Mouse (Mus musculus) liver, embryonic 16.5 days (tissue): Measurements from ENCODE around the gene Dis3l. TPM values are rescaled to one million over a fixed set of nuclear protein-coding genes. Genes with fewer than 3 reads are reported as not detected.

Source experiments
- ATAC-seq: fragments of 200-750 bp; cut with Nextera tagmentation; 2 replicates; pipeline ENCODE4 v1.8.0; 2017; ENCODE audit warnings: low read depth, mild to moderate bottlenecking, moderate number of reproducible peaks, moderate library complexity
- H3K27ac ChIP-seq: fragments of 300-500 bp; sonication (generic); 2 replicates; pipeline ENCODE4 v1.5.1; 2014; ENCODE audit warnings: mild to moderate bottlenecking, low read length
- H3K27me3 ChIP-seq: fragments of 300-500 bp; sonication (generic); 2 replicates; pipeline ENCODE4 v1.6.1; 2014; ENCODE audit warnings: low read depth, low read length, mixed read lengths; ENCODE audit not compliant: control insufficient read depth, insufficient read depth
- H3K36me3 ChIP-seq: fragments of 300-500 bp; sonication (generic); 2 replicates; pipeline ENCODE4 v1.6.1; 2014; ENCODE audit warnings: mild to moderate bottlenecking; ENCODE audit not compliant: control insufficient read depth, insufficient read depth
- H3K4me1 ChIP-seq: fragments of 300-500 bp; sonication (generic); 2 replicates; pipeline ENCODE4 v1.6.1; 2014; ENCODE audit warnings: low read depth, low read length, mixed read lengths; ENCODE audit not compliant: control insufficient read depth
- H3K4me2 ChIP-seq: fragments of 300-500 bp; sonication (generic); 2 replicates; pipeline ENCODE4 v1.6.1; 2014; ENCODE audit warnings: low read depth, low read length, mixed read lengths
- H3K4me3 ChIP-seq: fragments of 300-500 bp; sonication (generic); 2 replicates; pipeline ENCODE4 v1.5.1; 2014; ENCODE audit warnings: low read depth, mild to moderate bottlenecking, low read length
- H3K9ac ChIP-seq: fragments of 300-500 bp; sonication (generic); 2 replicates; pipeline ENCODE4 v1.6.1; 2014; ENCODE audit warnings: low read depth, low read length
- H3K9me3 ChIP-seq: fragments of 300-500 bp; sonication (generic); replicated peaks from 2 replicates; pipeline ENCODE4 v1.6.1; 2016; ENCODE audit warnings: low read length; ENCODE audit not compliant: control insufficient read depth
- WGBS: fragments of 180-500 bp; shearing (Covaris S2); extraction: QIAGEN DNeasy Blood & Tissue Kit; methylation state at CpG from one replicate; pipeline ENCODE4 v1.1.7; 2014; ENCODE audit not compliant: insufficient replicate concordance; 5-methylcytosine and 5-hydroxymethylcytosine counted together
- polyA plus RNA-seq: library from polyadenylated mRNA; unstranded; fragments of >200 nt; fragmentation: Nextera tagmentation; extraction: Ambion mirVana; gene quantifications from 2 replicates; pipeline ENCODE4 v1.2.1, GENCODE M21; 2015

The Dis3l gene
- polyA plus RNA-seq = 7.6 and 8.0 TPM in 2 replicates

GRCm38 (mm10) chr9:64341254-64341566 lies at the start of gene Dis3l:
TSS of gene Dis3l (minus strand) at chr9:64341288.
- ATAC-seq = no peak
- peaks cover 8% of the 10 kb centered on the region for H3K4me1 ChIP-seq
- H3K36me3 ChIP-seq = peaks cover 2% of the 10 kb centered on the region; the same call in 1 of the 2 replicates
- H3K4me3 ChIP-seq = peak within 1 kb of the TSS; percentile 78
- H3K27me3 ChIP-seq = no peaks in the 10 kb centered on the region
- WGBS = 7% methylated on average over 16 of the region's 16 CpGs
- peak within 1 kb of the TSS; percentile 95 for H3K27ac ChIP-seq
- peak within 1 kb of the TSS; percentile 91 for H3K9ac ChIP-seq
- no peaks in the 10 kb centered on the region for H3K9me3 ChIP-seq
- peak within 1 kb of the TSS; percentile 92 for H3K4me2 ChIP-seq

GRCm38 (mm10) chr9:64389576-64390292 lies 48.6 kb upstream of the Dis3l start:
- no peaks in the 10 kb centered on the region for H3K9me3 ChIP-seq
- H3K27me3 ChIP-seq = peaks cover 44% of the 10 kb centered on the region
- 54% methylated on average over 7 of the region's 7 CpGs for WGBS
- H3K9ac ChIP-seq = no peak overlapping the region
- ATAC-seq = no peak
- no peak overlapping the region for H3K4me2 ChIP-seq
- H3K27ac ChIP-seq = no peak overlapping the region
- no peaks in the 10 kb centered on the region for H3K36me3 ChIP-seq
- no peak overlapping the region for H3K4me3 ChIP-seq
- peaks cover 3% of the 10 kb centered on the region for H3K4me1 ChIP-seq

DNA sequence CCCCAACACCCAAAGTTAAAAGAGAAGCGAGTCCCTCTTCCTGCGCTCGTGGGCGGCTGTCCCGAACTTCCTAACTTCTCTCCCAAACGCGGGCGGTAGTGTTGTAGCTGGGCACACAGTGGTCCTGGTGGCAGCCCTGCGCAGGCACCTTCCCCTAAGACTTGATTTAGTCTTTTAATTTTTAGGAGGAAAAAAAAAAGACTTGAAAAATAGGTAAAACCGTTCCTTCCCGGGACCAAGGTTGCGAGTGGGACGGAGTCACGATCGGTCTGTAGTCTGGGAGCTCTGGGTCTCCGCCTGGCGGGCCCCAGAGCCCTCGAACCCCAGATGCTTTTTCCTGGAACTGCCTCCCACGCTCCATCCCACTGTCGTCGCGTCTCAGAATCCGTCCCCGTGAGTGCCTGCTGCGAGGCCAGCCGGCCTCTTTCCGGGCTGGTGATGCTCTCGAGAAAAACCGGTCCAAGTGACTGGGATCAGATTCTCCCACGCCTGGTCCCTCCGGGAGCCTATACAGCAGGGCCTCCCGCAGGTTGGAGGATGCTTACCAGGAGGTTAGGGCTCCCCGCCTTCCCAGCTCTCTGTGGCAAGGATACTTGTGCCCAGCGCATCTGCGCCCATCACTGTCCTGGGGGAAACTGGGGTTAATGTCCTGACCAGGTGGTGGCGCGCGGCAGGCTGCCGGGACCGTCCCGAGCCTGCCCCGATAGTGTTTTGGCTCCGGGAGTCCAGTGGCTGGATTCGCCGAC lies 45.6 kb upstream of the Dis3l start:
- Histone ChIP-seq H3K9me3 (no peaks in the 10 kb centered on the region), H3K36me3 (no peaks in the 10 kb centered on the region), H3K27ac (no peak overlapping the region), H3K4me3 (no peak overlapping the region; the same call in 1 of the 2 replicates), H3K27me3 (peaks cover 63% of the 10 kb centered on the region), H3K4me1 (peaks cover 3% of the 10 kb centered on the region), H3K9ac (no peak overlapping the region), H3K4me2 (peak overlapping the region; percentile 47)
- no peak for ATAC-seq
- 3% methylated on average over 45 of the region's 45 CpGs for WGBS

GRCm38 (mm10) chr9:64385511-64386465 lies 44.7 kb upstream of the Dis3l start, which contains the start of gene Megf11:
TSS of gene Megf11 (plus strand) at chr9:64385626.
- ATAC-seq = no peak
- WGBS = 1% methylated on average over 86 of the region's 93 CpGs

GRCm38 (mm10) chr9:64383021-64383788 lies 42.1 kb upstream of the Dis3l start:
- Histone ChIP-seq H3K4me3 (no peak overlapping the region), H3K27me3 (peaks cover 54% of the 10 kb centered on the region), H3K27ac (no peak overlapping the region), H3K36me3 (no peaks in the 10 kb centered on the region), H3K4me2 (no peak overlapping the region), H3K4me1 (peaks cover 3% of the 10 kb centered on the region), H3K9me3 (no peaks in the 10 kb centered on the region), H3K9ac (no peak overlapping the region)
- WGBS = 46% methylated on average over 10 of the region's 10 CpGs
- no peak for ATAC-seq

More at GRCm38 (mm10) chr9:64385511-64386465, 44.7 kb upstream of the Dis3l start, which contains the start of gene Megf11:
- H3K36me3 ChIP-seq = no peaks in the 10 kb centered on the region
- H3K9ac ChIP-seq = no peak within 1 kb of the TSS
- peaks cover 3% of the 10 kb centered on the region for H3K4me1 ChIP-seq
- H3K27me3 ChIP-seq = peaks cover 63% of the 10 kb centered on the region
- peak within 1 kb of the TSS; percentile 47 for H3K4me2 ChIP-seq
- peak within 1 kb of the TSS; percentile 43 for H3K4me3 ChIP-seq
- no peaks in the 10 kb centered on the region for H3K9me3 ChIP-seq
- no peak within 1 kb of the TSS for H3K27ac ChIP-seq

GRCm38 (mm10) chr9:64376380-64376779 lies 35.3 kb upstream of the Dis3l start:
- Histone ChIP-seq H3K9me3 (no peaks in the 10 kb centered on the region), H3K27ac (no peak overlapping the region), H3K36me3 (no peaks in the 10 kb centered on the region), H3K4me3 (no peak overlapping the region), H3K27me3 (no peaks in the 10 kb centered on the region), H3K4me1 (no peaks in the 10 kb centered on the region), H3K4me2 (no peak overlapping the region), H3K9ac (no peak overlapping the region)
- WGBS = 64% methylated on average over 2 of the region's 2 CpGs
- no peak for ATAC-seq

GRCm38 (mm10) chr9:64371305-64371819 lies 30.3 kb upstream of the Dis3l start:
- no peak overlapping the region for H3K27ac ChIP-seq
- H3K4me2 ChIP-seq = no peak overlapping the region
- WGBS = 57% methylated on average over 11 of the region's 11 CpGs
- H3K27me3 ChIP-seq = no peaks in the 10 kb centered on the region
- H3K9me3 ChIP-seq = no peaks in the 10 kb centered on the region
- no peaks in the 10 kb centered on the region for H3K4me1 ChIP-seq
- no peak for ATAC-seq
- no peaks in the 10 kb centered on the region for H3K36me3 ChIP-seq
- no peak overlapping the region for H3K9ac ChIP-seq
- no peak overlapping the region for H3K4me3 ChIP-seq

- Histone ChIP-seq H3K4me1 (no peaks in the 10 kb centered on the region), H3K27ac (no peak overlapping the region), H3K4me2 (no peak overlapping the region), H3K4me3 (no peak overlapping the region), H3K9ac (no peak overlapping the region), H3K27me3 (no peaks in the 10 kb centered on the region), H3K36me3 (no peaks in the 10 kb centered on the region), H3K9me3 (no peaks in the 10 kb centered on the region)
- WGBS = 55% methylated on average over 7 of the region's 7 CpGs
- ATAC-seq = no peak
Observed at GRCm38 (mm10) chr9:64369871-64370270, 28.8 kb upstream of the Dis3l start.
